ENCODE assay signal across 24 mouse cellular contexts in genomic region chr2:164158838-164159237, GRCm38 (mm10). TPM values are rescaled to one million over a fixed set of nuclear protein-coding genes. Genes with fewer than 3 reads are reported as not detected.
DNase-seq lines count a peak whose midpoint lies in the region; ATAC-seq and TF ChIP-seq lines count a peak whose summit lies in the region.
"Had no signal": no experiment of that assay in that cellular context is flagged by ENCODE, and none has a peak within 500 bp of the region (broad histone marks: within the 10 kb centered on the region; RNA-seq: fewer than 3 reads in every experiment).

No protein-coding gene starts in this region.

- no peaks in the 10 kb centered on the region for H3K27me3 ChIP-seq in limb, embryonic 15.5 days
- H3K27me3 ChIP-seq in limb, embryonic 10.5 days (ENCODE audit: low read depth, poor library complexity, severe bottlenecking): no peaks in the 10 kb centered on the region
- H3K27me3 ChIP-seq: heart, embryonic 15.5 days; hindbrain, embryonic 13.5 days; intestine, embryonic 15.5 days had no signal

- H3K27ac ChIP-seq in limb, embryonic 15.5 days: peak overlapping the region; percentile 40; the same call in 1 of the 2 replicates
- no peak overlapping the region for H3K27ac ChIP-seq in limb, embryonic 10.5 days
- H3K27ac ChIP-seq: heart, adult 2 months; heart, embryonic 15.5 days; hindbrain, embryonic 13.5 days; intestine, embryonic 15.5 days had no signal

- ATAC-seq in limb, embryonic 15.5 days (ENCODE audit: insufficient number of reproducible peaks, low FRiP score, low TSS enrichment, low read depth): no peak
- ATAC-seq: forebrain, postnatal 0 days; intestine, embryonic 15.5 days had no signal

- H3K9ac ChIP-seq in limb, embryonic 15.5 days: no peak overlapping the region
- H3K9ac ChIP-seq: forebrain, postnatal 0 days; heart, embryonic 15.5 days; hindbrain, embryonic 13.5 days; intestine, embryonic 15.5 days had no signal

- TF ChIP-seq CTCF in lung, adult 2 months (IDR thresholded peaks at IDR 0.05; ENCODE audit: insufficient read depth, low read length): no peak

- no peaks in the 10 kb centered on the region for H3K9me3 ChIP-seq in limb, embryonic 15.5 days
- no peaks in the 10 kb centered on the region for H3K9me3 ChIP-seq in limb, embryonic 10.5 days (replicated peaks)
- H3K9me3 ChIP-seq: heart, embryonic 15.5 days; hindbrain, embryonic 13.5 days; intestine, embryonic 15.5 days had no signal

- intact Hi-C loops in gastrocnemius, postnatal 14 days (cut with DNase I; ENCODE audit: low total_unique reads): no loop called here
- intact Hi-C loops in left cerebral cortex, postnatal 14 days (cut with DNase I): no loop called here

- TF ChIP-seq POLR2A in lung, adult 2 months (IDR thresholded peaks at IDR 0.05; ENCODE audit: borderline replicate concordance, extremely low read depth, low read depth, low read length): no peak

- H3K36me3 ChIP-seq in limb, embryonic 15.5 days: peaks cover 4% of the 10 kb centered on the region; the same call in 1 of the 2 replicates
- H3K36me3 ChIP-seq in limb, embryonic 10.5 days: peaks cover 13% of the 10 kb centered on the region
- H3K36me3 ChIP-seq: intestine, embryonic 15.5 days had no signal

- H3K4me3 ChIP-seq in limb, embryonic 15.5 days: no peak overlapping the region
- no peak overlapping the region for H3K4me3 ChIP-seq in limb, embryonic 10.5 days
- H3K4me3 ChIP-seq in lung, adult 2 months (replicated peaks; ENCODE audit: extremely low read depth, low read depth, low read length): no peak overlapping the region
- H3K4me3 ChIP-seq: erythroblast, embryonic 14.5 days; heart, adult 2 months; heart, embryonic 15.5 days; hindbrain, embryonic 13.5 days; intestine, embryonic 15.5 days had no signal

- H3K4me2 ChIP-seq in limb, embryonic 15.5 days: no peak overlapping the region
- H3K4me2 ChIP-seq: heart, embryonic 11.5 days; heart, embryonic 15.5 days; hindbrain, embryonic 13.5 days; intestine, embryonic 15.5 days had no signal

- H3K4me1 ChIP-seq in limb, embryonic 15.5 days: peaks cover 12% of the 10 kb centered on the region
- 0 out of 2 replicates have a peak, but pooled peaks cover 3% of the 10 kb centered on the region for H3K4me1 ChIP-seq in limb, embryonic 10.5 days
- H3K4me1 ChIP-seq in lung, adult 2 months (ENCODE audit: control insufficient read depth, insufficient read depth, low read length): no peaks in the 10 kb centered on the region
- H3K4me1 ChIP-seq: heart, embryonic 15.5 days; hindbrain, embryonic 13.5 days; intestine, embryonic 15.5 days had no signal

- peak; percentile 28 for DNase-seq in gastrocnemius, adult 18-20 months (ENCODE audit: low spot score)
- DNase-seq in gastrocnemius, postnatal 14 days: no peak
- no peak for DNase-seq in limb, embryonic 10.5 days (ENCODE audit: low spot score)
- peak; percentile 94 for DNase-seq in fibroblast of lung, adult 2 months (ENCODE audit: low read depth)
- no peak for DNase-seq in left cerebral cortex, postnatal 14 days (ENCODE audit: low spot score in 2 of 2)
- DNase-seq in lung, adult 2 months: no peak
- DNase-seq: adrenal gland, adult 8-10 months; adrenal gland, postnatal 36 days; forebrain, postnatal 0 days; heart, adult 2 months; heart, postnatal 14 days; kidney, adult 18-20 months had no signal

- WGBS in limb, embryonic 15.5 days: 64% methylated on average over 2 of the region's 2 CpGs
- 89% methylated on average over 2 of the region's 2 CpGs for WGBS in limb, embryonic 10.5 days
- 81% methylated on average over 2 of the region's 2 CpGs for whole genome bisulfite sequencing in lung, adult 2 months

RNA-seq across cellular contexts. Expression of gene Kcns1, which starts 12.1 kb away (rescaled TPM):
- 1 to 10 TPM; 1.4 to 1.5 TPM for total RNA-seq in gastrocnemius, adult 18-20 months (2021)
- total RNA-seq in gastrocnemius, postnatal 14 days (2021): 1 to 10 TPM; 1.2 to 2.8 TPM
- polyA plus RNA-seq in limb, embryonic 15.5 days (2015; fragmentation: Nextera tagmentation; extraction: Ambion mirVana): 2.0 and 3.6 TPM in 2 replicates
- 0.15 TPM in 1 of 2 replicates, not detected in the other for polyA plus RNA-seq in limb, embryonic 10.5 days (2016; fragmentation: Nextera tagmentation; extraction: Ambion mirVana)
- 10 to 100 TPM; 10.9 to 11.2 TPM for total RNA-seq in left cerebral cortex, postnatal 14 days (2021)
- polyA plus RNA-seq in lung, adult 2 months (2012; rRNA removed): 0.07 and 0.21 TPM in 2 replicates
- total RNA-seq: adrenal gland, postnatal 36 days; heart, adult 2 months; heart, postnatal 14 days; MEL had no signal
- polyA plus RNA-seq: C2C12; erythroblast, embryonic 14.5 days; forebrain, embryonic 11.5 days had no signal

RNA-seq across cellular contexts. Expression of gene Wfdc5, which starts 23.7 kb away (rescaled TPM):
- under 1 TPM in 1 of 2 experiments, not detected in 1; 0.11 TPM for total RNA-seq in gastrocnemius, adult 18-20 months (2021)
- total RNA-seq in gastrocnemius, postnatal 14 days (2021): under 1 TPM; 0.44 to 0.62 TPM
- 9.1 and 10.3 TPM in 2 replicates for polyA plus RNA-seq in limb, embryonic 15.5 days (2015; fragmentation: Nextera tagmentation; extraction: Ambion mirVana)
- polyA plus RNA-seq in limb, embryonic 10.5 days (2016; fragmentation: Nextera tagmentation; extraction: Ambion mirVana): not detected in 2 replicates
- not detected for total RNA-seq in left cerebral cortex, postnatal 14 days (2021)
- polyA plus RNA-seq in lung, adult 2 months (2012; rRNA removed): 0.27 and 16.2 TPM in 2 replicates
- total RNA-seq: adrenal gland, adult 8-10 months; adrenal gland, postnatal 36 days; forebrain, postnatal 0 days; heart, adult 2 months; heart, postnatal 14 days; hematopoietic stem cell, adult 5-6 weeks; MEL had no signal
- polyA plus RNA-seq: C2C12; cerebellum, adult 2 months; embryonic facial prominence, embryonic 11.5 days; erythroblast, embryonic 14.5 days; forebrain, embryonic 11.5 days; forebrain, postnatal 0 days; heart, adult 2 months; heart, embryonic 11.5 days; heart, embryonic 15.5 days; hindbrain, embryonic 13.5 days; intestine, embryonic 15.5 days had no signal

RNA-seq across cellular contexts. Expression of gene Wfdc12, which starts 31.6 kb away (rescaled TPM):
- not detected for total RNA-seq in gastrocnemius, adult 18-20 months (2021)
- not detected for total RNA-seq in gastrocnemius, postnatal 14 days (2021)
- polyA plus RNA-seq in limb, embryonic 15.5 days (2015; fragmentation: Nextera tagmentation; extraction: Ambion mirVana): 0.40 TPM in 1 of 2 replicates, not detected in the other
- polyA plus RNA-seq in limb, embryonic 10.5 days (2016; fragmentation: Nextera tagmentation; extraction: Ambion mirVana): not detected in 2 replicates
- not detected for total RNA-seq in left cerebral cortex, postnatal 14 days (2021)
- polyA plus RNA-seq in lung, adult 2 months (2012; rRNA removed): 0.43 and 4.4 TPM in 2 replicates
- total RNA-seq: forebrain, postnatal 0 days; heart, adult 2 months; heart, postnatal 14 days; hematopoietic stem cell, adult 5-6 weeks; MEL had no signal
- polyA plus RNA-seq: C2C12; embryonic facial prominence, embryonic 11.5 days; erythroblast, embryonic 14.5 days; forebrain, embryonic 11.5 days; forebrain, postnatal 0 days; heart, adult 2 months; heart, embryonic 11.5 days; heart, embryonic 15.5 days; hindbrain, embryonic 13.5 days; intestine, embryonic 15.5 days had no signal

RNA-seq across cellular contexts. Expression of gene Wfdc15a, which starts 41.1 kb away (rescaled TPM):
- total RNA-seq in gastrocnemius, adult 18-20 months (2021): not detected
- total RNA-seq in gastrocnemius, postnatal 14 days (2021): not detected
- polyA plus RNA-seq in limb, embryonic 15.5 days (2015; fragmentation: Nextera tagmentation; extraction: Ambion mirVana): not detected in 2 replicates
- polyA plus RNA-seq in limb, embryonic 10.5 days (2016; fragmentation: Nextera tagmentation; extraction: Ambion mirVana): not detected in 2 replicates
- total RNA-seq in left cerebral cortex, postnatal 14 days (2021): not detected
- polyA plus RNA-seq in lung, adult 2 months (2012; rRNA removed): not detected in 2 replicates
- total RNA-seq: adrenal gland, adult 8-10 months; adrenal gland, postnatal 36 days; forebrain, postnatal 0 days; heart, adult 2 months; heart, postnatal 14 days; hematopoietic stem cell, adult 5-6 weeks; MEL had no signal
- polyA plus RNA-seq: cerebellum, adult 2 months; embryonic facial prominence, embryonic 11.5 days; erythroblast, embryonic 14.5 days; forebrain, embryonic 11.5 days; forebrain, postnatal 0 days; heart, adult 2 months; heart, embryonic 11.5 days; heart, embryonic 15.5 days; hindbrain, embryonic 13.5 days; intestine, embryonic 15.5 days had no signal

Comparison
In these comparisons a context has a peak if more than half of its experiments do, and no peak if none do; other contexts are left out.
1. DNase-seq: peak in gastrocnemius, adult 18-20 months (single experiment) and fibroblast of lung, adult 2 months (single experiment); none in gastrocnemius, postnatal 14 days (single experiment), limb, embryonic 10.5 days (single experiment), left cerebral cortex, postnatal 14 days (0 of 2) and lung, adult 2 months (single experiment).